Mouse (Mus musculus) limb, embryonic 14.5 days (tissue): ENCODE measurements around the gene Ppara. TPM values are rescaled to one million over a fixed set of nuclear protein-coding genes. Genes with fewer than 3 reads are reported as not detected.

Source experiments
- ATAC-seq: fragments of 200-750 bp; cut with Nextera tagmentation; 2 replicates; pipeline ENCODE4 v1.8.0; 2017; ENCODE audit warnings: low read depth, moderate number of reproducible peaks, moderate TSS enrichment; ENCODE audit not compliant: low FRiP score
- DNase-seq: peaks from one replicate; pipeline ENCODE4 v3.0.0-alpha.2; 2015; ENCODE audit warnings: low spot score
- H3K27ac ChIP-seq: fragments of 300-500 bp; sonication (generic); replicated peaks from 2 replicates; pipeline ENCODE4 v1.5.1; 2014; ENCODE audit warnings: low read depth, mild to moderate bottlenecking, low read length, moderate library complexity, mixed read lengths
- H3K27me3 ChIP-seq: fragments of 300-500 bp; sonication (generic); 2 replicates; pipeline ENCODE4 v1.6.1; 2014; ENCODE audit warnings: low read length, mixed read lengths; ENCODE audit not compliant: control insufficient read depth, insufficient read depth
- H3K36me3 ChIP-seq: fragments of 300-500 bp; sonication (generic); 2 replicates; pipeline ENCODE4 v1.6.1; 2014; ENCODE audit warnings: mild to moderate bottlenecking, low read length, moderate library complexity, mixed read lengths; ENCODE audit not compliant: control insufficient read depth, insufficient read depth
- H3K4me1 ChIP-seq: fragments of 300-500 bp; sonication (generic); 2 replicates; pipeline ENCODE4 v1.6.1; 2014; ENCODE audit warnings: antibody characterized with exemption, low read length, mixed read lengths; ENCODE audit not compliant: control insufficient read depth, insufficient read depth
- H3K4me2 ChIP-seq: fragments of 300-500 bp; sonication (generic); replicated peaks from 2 replicates; pipeline ENCODE4 v1.6.1; 2014; ENCODE audit warnings: low read depth, mild to moderate bottlenecking, low read length, moderate library complexity; ENCODE audit not compliant: severe bottlenecking
- H3K4me3 ChIP-seq: fragments of 300-500 bp; sonication (generic); replicated peaks from 2 replicates; pipeline ENCODE4 v1.5.1; 2014; ENCODE audit warnings: low read length
- H3K9ac ChIP-seq: fragments of 300-500 bp; sonication (generic); 2 replicates; pipeline ENCODE4 v1.6.1; 2014; ENCODE audit warnings: mild to moderate bottlenecking, low read depth, low read length, moderate library complexity; ENCODE audit not compliant: severe bottlenecking
- H3K9me3 ChIP-seq: fragments of 300-500 bp; sonication (generic); 2 replicates; pipeline ENCODE4 v1.6.1; 2016; ENCODE audit warnings: low read length; ENCODE audit not compliant: control insufficient read depth
- POLR2A ChIP-seq: fragments of 200-500 bp; IDR thresholded peaks from 2 replicates; pipeline ENCODE4 v1.8.0; 2012; ENCODE audit warnings: inconsistent platforms, mild to moderate bottlenecking, moderate library complexity, borderline replicate concordance; ENCODE audit not compliant: insufficient read depth, insufficient read length; ENCODE audit errors: extremely low read depth
- WGBS: fragments of 180-500 bp; shearing (Covaris S2); extraction: QIAGEN DNeasy Blood & Tissue Kit; methylation state at CpG from one replicate; pipeline ENCODE4 v1.1.7; 2014; 5-methylcytosine and 5-hydroxymethylcytosine counted together
- polyA plus RNA-seq, 2 experiments: library from polyadenylated mRNA; depleted of rRNA in 1 of 2; stranded (reverse) in 1 of 2; unstranded in 1 of 2; fragments of >200 nt; fragmentation: Nextera tagmentation in 1 of 2; extraction: Ambion mirVana in 1 of 2; gene quantifications; 2 replicates each; pipeline versions ENCODE4 v1.2.1 to v1.2.3; 2012 to 2014

Gene Ppara
- polyA plus RNA-seq, 2 experiments: 0.84 to 2.8 TPM

DNA sequence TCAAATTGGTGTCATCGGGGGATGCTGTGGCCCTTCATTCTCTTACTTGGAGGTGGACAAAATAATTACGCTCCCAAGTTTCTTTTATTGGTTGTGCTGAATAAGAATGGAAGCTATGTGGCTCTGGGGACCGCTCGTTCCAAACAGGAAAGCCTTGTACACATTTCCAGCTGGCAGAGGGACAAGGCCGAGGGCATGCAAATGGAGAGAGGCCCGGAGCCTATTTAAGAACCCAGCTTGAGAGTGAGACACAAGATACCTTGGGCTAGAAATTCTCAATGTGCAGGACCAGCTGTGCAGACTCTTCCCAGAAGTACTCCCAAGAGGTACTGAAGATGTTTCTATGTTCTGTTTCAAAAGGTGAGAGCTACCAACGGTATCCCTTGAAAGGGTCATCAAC, 21.8 kb downstream of the Ppara start:
- no peak for DNase-seq
- H3K36me3 ChIP-seq: no peaks in the 10 kb centered on the region
- no peak for ATAC-seq
- H3K27ac ChIP-seq: no peak overlapping the region
- H3K9ac ChIP-seq: no peak overlapping the region
- no peak overlapping the region for H3K4me3 ChIP-seq
- WGBS: 74% methylated on average over 7 of the region's 7 CpGs
- no peaks in the 10 kb centered on the region for H3K9me3 ChIP-seq
- TF ChIP-seq POLR2A: no peak
- no peaks in the 10 kb centered on the region for H3K27me3 ChIP-seq
- H3K4me1 ChIP-seq: no peaks in the 10 kb centered on the region
- H3K4me2 ChIP-seq: no peak overlapping the region

- no peak for ATAC-seq
- no peaks in the 10 kb centered on the region for H3K27me3 ChIP-seq
- no peak for TF ChIP-seq POLR2A
- H3K36me3 ChIP-seq: no peaks in the 10 kb centered on the region
- H3K4me1 ChIP-seq: no peaks in the 10 kb centered on the region
- H3K4me2 ChIP-seq: no peak overlapping the region
- no peak for DNase-seq
- 94% methylated on average over 3 of the region's 3 CpGs for WGBS
- no peak overlapping the region for H3K9ac ChIP-seq
- H3K4me3 ChIP-seq: no peak overlapping the region
- H3K27ac ChIP-seq: no peak overlapping the region
- no peaks in the 10 kb centered on the region for H3K9me3 ChIP-seq
Measured at GRCm38 (mm10) chr15:85757768-85758167, 23.0 kb downstream of the Ppara start.

DNA sequence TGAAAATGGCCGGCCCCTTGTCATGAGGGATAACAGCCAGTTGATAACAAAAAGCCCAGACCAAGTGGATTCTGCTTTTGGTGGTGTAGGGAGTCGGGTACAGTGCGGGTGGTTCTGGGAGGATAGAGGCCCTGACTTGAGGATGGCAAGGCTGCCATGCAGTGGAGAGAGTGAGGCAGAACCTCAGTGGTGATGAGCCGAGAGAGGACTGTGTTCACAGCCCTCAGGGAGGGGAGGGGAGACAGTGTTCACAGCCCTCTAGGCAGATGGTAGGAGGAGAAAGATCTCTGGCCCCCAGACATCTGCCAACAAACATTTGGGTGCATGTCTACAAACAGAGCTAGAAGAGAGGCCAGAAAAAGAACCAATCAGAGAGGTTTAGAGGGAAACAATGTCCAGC, 28.0 kb downstream of the Ppara start:
- Histone ChIP-seq H3K4me3 (no peak overlapping the region), H3K27me3 (no peaks in the 10 kb centered on the region), H3K9me3 (no peaks in the 10 kb centered on the region), H3K27ac (no peak overlapping the region), H3K4me1 (no peaks in the 10 kb centered on the region), H3K9ac (no peak overlapping the region), H3K36me3 (no peaks in the 10 kb centered on the region), H3K4me2 (no peak overlapping the region)
- ATAC-seq (no peak), DNase-seq (no peak)
- 77% methylated on average over 4 of the region's 4 CpGs for WGBS
- TF ChIP-seq POLR2A: no peak

DNA sequence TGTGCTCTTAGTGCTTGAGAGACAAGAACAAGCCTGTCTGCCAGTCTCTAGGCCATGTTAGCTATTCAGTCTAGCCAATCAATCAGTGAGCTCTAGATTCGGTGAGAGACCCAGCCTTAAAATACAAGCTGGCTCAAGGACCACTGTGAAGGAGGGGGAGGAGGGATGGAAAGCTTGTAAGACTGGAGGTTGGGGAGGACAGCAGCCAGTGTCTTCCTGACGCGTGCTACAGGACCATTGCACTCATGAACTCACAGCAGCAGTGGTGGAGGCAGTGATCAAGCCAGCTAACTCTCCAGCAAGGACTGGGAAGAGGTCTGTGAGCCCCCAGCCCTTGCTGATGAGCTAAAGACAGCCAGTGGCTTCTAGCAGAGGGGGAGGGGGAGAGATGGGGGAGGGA, 30.2 kb downstream of the Ppara start:
- Histone ChIP-seq H3K4me2 (no peak overlapping the region), H3K27me3 (no peaks in the 10 kb centered on the region), H3K4me3 (no peak overlapping the region), H3K27ac (no peak overlapping the region), H3K9ac (no peak overlapping the region), H3K9me3 (no peaks in the 10 kb centered on the region), H3K36me3 (no peaks in the 10 kb centered on the region), H3K4me1 (no peaks in the 10 kb centered on the region)
- WGBS: 36% methylated on average over 3 of the region's 3 CpGs
- no peak for ATAC-seq
- no peak for DNase-seq
- no peak for TF ChIP-seq POLR2A

DNA sequence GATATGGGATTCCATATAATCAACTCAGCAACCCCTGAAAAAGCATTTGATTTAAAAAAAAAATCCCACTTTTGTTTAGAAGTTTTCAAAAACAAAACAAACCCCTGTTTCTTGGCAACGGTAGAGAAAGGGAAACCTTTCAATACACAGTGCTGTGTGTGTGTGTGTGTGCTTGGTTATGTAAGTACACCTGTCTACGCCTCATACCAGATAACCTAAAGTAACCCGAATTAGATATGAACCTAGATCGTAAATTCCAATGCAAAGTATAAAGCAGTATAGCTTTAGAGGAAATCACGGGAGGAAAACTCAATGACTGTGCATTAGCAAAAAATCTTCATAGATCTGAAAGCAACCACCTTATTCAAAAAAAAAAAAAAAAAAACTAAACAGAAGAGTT, 31.9 kb downstream of the Ppara start:
- TF ChIP-seq POLR2A: no peak
- Histone ChIP-seq H3K36me3 (no peaks in the 10 kb centered on the region), H3K9ac (no peak overlapping the region), H3K27ac (no peak overlapping the region), H3K27me3 (no peaks in the 10 kb centered on the region), H3K4me1 (no peaks in the 10 kb centered on the region), H3K4me3 (no peak overlapping the region), H3K4me2 (no peak overlapping the region), H3K9me3 (no peaks in the 10 kb centered on the region)
- DNase-seq (no peak), ATAC-seq (no peak)
- 86% methylated on average over 5 of the region's 5 CpGs for WGBS

- DNase-seq: no peak
- no peak for ATAC-seq
- Histone ChIP-seq H3K27ac (no peak overlapping the region), H3K4me2 (no peak overlapping the region), H3K36me3 (no peaks in the 10 kb centered on the region), H3K9ac (no peak overlapping the region), H3K9me3 (no peaks in the 10 kb centered on the region), H3K4me1 (no peaks in the 10 kb centered on the region), H3K27me3 (no peaks in the 10 kb centered on the region), H3K4me3 (no peak overlapping the region)
- WGBS: 90% methylated on average over 8 of the region's 8 CpGs
- no peak for TF ChIP-seq POLR2A
Measured at GRCm38 (mm10) chr15:85768991-85769390, 34.2 kb downstream of the Ppara start.
